Mouse (Mus musculus) stomach, postnatal 0 days (tissue): ENCODE data around the gene Gins1.

Experiments
- CTCF ChIP-seq: IDR thresholded peaks from 2 replicates; pipeline ENCODE4 v1.5.1; 2016; ENCODE audit warnings: antibody characterized with exemption, low read depth, mild to moderate bottlenecking, moderate library complexity
- EP300 ChIP-seq: optimal IDR thresholded peaks from 2 replicates; pipeline ENCODE3; 2016; ENCODE audit warnings: antibody characterized with exemption

DNA sequence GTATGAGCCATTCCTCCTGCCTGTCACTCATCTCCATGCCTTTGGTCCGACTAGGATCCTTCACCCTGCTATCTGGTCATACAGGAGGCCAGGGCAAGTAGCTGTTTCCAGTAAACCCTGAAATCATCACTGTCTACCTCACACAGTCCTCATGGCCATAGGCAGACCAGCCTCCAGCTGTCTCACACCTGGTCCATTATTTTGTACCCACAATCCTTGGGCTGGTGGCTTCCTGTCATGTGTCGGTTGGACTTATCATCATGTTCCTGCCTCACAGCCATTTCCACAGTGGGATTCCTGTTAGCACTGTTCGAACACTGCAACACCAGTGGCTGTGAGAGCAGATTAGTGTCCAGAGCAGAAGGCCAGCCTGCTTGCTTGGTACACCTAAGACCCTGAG is 73.6 kb downstream of the Gins1 start:
- TF ChIP-seq CTCF (no peak), EP300 (no peak)
